Mouse (Mus musculus): ENCODE results near the gene Tbc1d30. TPM values are rescaled to one million over a fixed set of nuclear protein-coding genes. Genes with fewer than 3 reads are reported as not detected.
A peak's percentile ranks its signal among the peaks of the same experiment; 100 is the strongest.

The Tbc1d30 gene
- total RNA-seq, 2 experiments from 2014 or later: 1.8 to 2.2 TPM

DNA sequence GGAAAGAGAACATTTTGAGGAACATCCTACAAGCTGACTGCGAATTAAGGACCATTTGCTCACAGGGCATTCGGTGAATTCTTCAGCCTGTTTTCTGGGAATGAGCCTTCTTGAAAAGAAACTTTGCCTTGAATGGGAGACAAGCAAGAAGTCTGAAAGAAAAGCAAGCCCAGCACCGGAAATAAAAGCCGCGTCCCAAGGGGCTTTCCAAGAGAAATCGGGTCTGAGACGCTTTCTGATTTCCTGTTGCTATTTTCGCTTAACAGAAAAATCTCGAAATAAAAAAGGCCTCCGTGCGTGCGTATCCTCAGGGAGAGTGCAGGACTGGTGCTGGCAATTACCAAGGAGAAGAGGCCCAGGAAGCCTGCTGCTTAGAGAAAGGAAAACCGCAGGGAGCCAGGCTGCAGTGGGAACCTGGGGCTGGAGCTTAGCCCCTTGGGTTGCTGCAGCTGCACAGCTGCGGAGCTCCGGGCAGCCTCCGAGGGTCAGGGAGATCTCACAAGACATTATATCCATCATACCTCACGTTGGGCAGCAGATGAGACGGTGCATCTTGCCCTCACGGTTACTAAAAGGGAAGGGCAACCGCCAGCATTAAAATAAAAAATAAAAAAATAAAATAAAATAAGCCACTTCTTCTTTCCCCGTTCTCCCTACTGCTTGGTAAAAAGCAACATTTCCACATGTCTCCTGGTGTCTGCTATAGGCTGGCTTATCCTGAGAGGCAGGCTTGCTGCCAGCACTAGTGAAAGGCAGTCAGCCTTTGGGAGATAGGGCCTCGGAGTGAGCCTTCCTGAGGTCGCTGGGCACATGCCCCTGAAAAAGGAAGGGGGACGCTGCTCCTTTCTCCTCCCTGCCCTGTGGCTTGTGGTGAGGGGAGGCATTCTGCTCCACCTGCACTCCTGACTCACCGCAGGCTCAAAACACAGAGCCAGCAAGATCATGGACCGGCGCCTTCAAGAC lies 35.5 kb downstream of the Tbc1d30 start:
- DNase-seq: peak; percentile 6 to 39
- intact Hi-C loops (cut with DNase I): no loop called here

DNA sequence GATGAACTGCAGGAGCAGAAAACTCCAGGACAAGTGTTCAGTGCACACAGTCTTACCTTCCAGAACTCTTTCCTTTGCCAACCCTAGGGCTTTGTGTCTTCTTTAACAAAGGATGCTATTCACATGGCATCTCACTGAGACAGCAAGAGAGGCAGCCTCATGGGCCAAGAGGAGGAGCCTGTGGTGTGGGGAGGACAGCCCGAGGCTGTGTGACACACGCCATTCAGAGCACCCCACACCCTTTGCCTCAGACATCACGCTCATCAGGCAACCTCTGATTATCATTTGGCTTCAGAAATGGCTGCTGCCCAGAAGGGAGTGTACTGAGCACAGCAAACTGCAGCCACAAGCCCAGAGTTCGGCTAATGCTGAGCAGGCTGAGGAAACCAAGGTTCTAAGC lies 36.9 kb downstream of the Tbc1d30 start:
- intact Hi-C loops (cut with DNase I): no loop called here
- DNase-seq: no peak

DNA sequence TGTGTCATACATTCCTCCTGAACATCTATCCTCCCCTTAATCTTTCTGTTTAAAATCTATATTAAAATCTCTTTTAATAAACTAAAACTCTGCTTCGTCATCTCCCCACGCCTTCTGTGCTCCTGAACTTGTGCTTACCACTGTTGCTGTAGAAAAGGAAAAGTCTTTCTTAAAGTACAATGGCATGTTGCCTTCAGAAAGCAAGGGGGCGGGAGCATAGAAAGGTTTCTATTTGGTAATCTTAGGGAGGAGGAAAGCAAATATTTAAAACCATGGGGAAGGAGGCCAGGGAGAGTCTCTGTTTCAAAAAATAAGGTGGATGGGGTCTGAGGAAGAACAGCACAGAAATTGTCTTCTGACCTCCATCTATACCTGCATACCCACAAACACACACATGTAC lies 38.0 kb downstream of the Tbc1d30 start:
- intact Hi-C loops (cut with DNase I): no loop called here
- no peak for DNase-seq

DNA sequence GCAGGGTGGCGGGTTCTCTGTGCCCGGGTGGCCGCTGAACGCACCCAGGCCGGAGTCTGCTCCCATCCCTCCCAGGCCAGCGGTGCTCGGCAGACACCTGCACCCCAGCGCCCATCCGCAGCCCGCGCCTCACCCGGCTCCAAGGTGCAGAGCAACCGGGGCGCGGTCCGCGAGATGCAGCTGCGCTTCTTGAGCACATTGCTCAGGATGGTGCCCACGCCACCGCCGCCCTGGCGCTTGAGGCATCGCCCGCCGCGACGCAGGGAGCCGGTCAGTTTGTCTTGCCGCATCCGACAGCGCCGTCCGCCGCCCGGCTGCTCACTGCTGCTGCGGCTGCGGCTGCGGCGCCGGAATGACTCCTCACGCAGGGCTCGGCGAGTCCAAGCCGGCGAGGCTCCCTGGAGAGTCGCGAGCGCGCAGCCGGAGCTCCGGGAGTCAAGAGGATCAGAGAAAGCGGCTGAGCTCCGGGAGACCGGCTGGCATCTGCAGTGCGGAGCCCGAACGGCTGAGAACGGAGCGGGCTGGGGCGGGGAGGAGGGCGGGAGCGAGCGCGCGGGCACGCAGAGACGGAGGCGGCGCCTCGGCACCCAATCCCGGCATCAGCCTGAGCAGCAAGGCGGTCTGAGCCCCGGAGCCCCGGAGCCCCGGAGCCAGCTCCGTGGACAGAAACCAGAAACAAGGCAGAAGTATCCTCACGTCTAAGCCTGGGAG lies 40.4 kb downstream of the Tbc1d30 start:
- intact Hi-C loops (cut with DNase I): no loop called here
- DNase-seq: peak; percentile 72 to 73

DNA sequence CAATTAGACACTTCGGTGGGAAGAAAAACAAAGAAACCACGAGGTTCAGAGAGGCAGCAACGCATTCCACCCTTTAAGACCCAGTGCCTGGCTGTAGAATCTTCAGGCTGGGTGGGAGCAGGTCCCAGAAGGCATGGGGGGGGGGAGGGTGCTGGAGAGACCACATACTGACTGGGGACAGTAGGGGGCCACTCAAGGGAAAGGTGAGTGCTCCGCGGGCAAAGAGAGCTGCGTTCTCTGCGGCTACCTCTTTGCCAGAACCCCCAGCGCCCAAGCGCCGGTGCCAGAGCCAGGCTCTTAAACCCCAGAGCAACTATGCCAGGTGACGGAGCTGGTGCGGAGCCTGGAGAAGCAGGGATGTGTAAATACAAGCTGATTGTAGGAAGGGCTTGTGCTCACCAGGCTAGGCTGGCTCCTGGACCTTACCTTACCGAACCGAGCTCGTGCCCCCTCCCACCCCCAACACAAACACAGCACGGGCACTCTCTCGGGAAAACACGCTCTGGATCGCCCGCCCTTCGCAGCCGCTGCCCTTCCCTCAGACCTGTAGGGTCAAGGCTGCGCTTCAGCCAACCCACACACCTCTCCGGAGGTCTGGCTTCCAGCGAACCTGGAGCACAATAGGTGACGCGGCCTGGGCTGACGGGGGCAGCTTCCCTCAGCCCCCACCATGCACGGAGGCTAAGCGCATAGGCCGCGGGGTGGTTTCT lies 41.1 kb downstream of the Tbc1d30 start:
- intact Hi-C loops (cut with DNase I): no loop called here
- no peak for DNase-seq

DNA sequence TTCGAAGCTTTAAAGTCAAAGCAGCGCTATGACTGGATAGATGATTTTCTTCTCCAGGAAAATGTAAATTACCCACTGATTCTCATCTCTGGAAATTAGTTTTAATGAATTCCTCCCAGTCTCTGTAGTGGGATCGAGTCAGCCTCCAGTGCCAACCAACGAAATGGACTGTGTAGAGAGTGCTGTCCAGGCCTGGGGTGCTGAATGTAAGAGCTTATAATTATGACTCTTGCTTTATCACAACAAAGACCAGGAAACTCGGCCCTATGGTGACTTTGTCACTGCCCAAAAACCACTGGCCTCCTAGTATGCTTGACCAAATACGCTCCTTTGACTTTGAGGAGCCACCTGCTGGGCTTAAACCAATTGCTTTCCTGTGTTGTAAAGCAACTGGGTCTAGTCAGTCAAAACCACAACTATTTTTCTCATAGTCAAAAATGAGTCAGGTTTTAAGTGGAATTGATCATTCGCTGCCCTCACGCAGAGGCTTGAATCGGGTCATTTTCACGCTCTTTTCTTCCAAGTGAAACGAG lies 41.9 kb downstream of the Tbc1d30 start:
- intact Hi-C loops (cut with DNase I): no loop called here

DNA sequence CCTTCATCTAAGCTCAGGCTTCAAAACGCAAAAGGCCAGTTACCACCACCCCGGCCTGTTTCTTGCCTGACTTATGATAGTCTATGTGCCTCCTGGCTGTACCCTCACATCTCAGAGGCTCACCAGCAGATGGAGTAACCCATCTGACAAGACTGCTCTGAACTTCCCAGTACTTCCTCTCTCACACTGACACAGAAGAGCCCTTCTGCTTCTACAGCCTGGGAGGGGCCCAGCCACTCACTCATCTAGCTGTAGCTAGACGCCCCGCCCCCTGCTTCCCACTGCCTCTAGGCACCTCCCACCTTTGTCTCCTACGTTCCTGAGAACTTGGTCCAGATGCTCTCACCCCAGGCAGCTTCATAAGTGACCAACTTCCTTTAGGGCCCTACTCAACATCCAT lies 45.6 kb downstream of the Tbc1d30 start:
- intact Hi-C loops (cut with DNase I): no loop called here
- peak; percentile 28 to 33 for DNase-seq

More for the DNA sequence above, 41.9 kb downstream of the Tbc1d30 start:
- DNase-seq: no peak

DNA sequence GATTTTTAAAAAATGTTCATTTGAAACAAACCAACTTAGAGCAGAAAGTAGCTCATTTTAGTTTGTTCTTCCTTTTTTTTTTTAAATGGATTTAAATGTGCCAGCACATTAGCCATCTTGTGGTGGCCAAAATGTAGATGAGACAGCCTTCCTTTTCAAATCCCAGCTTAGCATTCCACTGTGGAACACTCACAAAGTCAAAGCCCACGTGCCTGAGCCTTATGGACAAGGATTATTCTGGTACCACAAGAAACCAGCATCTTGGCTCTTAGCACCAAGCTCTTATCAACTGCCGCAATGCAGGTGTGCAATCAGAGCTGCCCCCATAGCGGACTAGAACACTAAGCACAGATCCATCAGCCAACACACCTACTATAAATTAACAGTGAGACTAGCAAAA lies 47.5 kb downstream of the Tbc1d30 start:
- DNase-seq: no peak
- intact Hi-C loops (cut with DNase I): no loop called here

DNA sequence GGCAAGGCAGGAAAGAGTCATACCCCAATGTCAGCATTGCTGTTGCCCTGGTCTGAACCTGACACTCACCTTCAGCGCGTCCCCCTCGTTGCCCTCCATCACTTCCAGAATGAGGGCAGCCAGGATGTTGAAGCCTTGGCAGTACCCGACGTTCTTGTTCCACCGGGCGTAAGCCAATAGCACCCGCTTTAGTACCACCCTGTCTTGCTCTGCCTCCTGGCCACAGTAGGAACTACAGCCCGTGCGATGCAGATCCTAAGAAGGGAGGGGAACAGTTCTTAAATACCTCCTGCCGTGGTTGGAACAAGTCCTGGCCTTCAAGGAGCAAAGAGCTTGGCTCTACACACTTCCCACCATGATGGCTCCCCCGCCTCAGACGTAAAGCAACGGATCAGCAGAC lies 49.2 kb downstream of the Tbc1d30 start:
- no peak for DNase-seq
- intact Hi-C loops (cut with DNase I): no loop called here

DNA sequence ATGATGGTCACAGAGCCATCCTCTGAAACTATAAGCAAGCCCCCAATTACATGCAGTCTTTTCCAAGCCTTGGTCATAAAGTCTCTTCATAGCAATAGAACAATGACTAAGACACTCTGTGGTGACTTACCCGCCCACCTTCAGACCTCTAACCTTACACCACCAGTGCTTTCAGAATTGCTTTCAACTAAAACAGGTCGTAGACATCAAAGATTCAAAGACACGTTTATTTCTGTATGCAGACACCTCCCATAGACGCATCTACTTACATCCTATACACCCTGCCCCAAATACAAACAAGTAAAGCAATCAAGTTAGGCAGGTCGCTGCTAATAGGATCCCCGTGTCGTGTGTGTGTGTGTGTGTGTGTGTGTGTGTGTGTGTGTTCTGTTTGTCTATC lies 50.4 kb downstream of the Tbc1d30 start:
- no peak for DNase-seq
- intact Hi-C loops (cut with DNase I): no loop called here

DNA sequence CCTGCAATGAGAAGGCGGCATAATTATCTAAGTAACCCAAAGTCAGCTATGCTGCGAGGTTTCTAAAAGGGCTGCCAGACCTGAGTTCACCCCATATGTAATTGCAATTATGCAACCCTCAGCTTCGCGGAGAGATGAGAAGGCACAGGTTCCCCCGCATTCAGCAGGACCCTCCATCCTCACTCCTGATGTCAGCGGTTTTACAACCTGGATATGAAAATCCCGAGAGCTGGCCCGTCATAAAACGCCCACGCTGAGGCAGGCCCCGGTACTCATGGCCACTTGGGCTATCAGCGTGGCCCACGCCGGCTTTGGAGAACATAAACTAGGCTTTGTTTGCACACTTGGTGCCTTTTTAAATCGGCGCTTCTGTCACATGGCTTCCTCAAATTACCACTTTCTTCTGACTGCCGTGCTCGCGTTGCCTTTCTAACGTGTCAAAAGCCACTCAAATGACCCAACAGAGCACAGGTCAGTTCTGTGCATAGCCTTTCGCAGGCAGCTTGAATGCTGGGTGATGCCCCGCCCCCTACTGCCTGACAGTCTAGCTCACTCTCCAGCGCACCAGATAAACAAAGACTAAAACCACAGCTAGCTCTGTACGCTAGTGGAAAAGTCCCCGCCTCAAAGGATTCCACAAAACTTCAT lies 53.9 kb downstream of the Tbc1d30 start:
- intact Hi-C loops (cut with DNase I): no loop called here
- DNase-seq: peak; percentile 58 to 59

DNA sequence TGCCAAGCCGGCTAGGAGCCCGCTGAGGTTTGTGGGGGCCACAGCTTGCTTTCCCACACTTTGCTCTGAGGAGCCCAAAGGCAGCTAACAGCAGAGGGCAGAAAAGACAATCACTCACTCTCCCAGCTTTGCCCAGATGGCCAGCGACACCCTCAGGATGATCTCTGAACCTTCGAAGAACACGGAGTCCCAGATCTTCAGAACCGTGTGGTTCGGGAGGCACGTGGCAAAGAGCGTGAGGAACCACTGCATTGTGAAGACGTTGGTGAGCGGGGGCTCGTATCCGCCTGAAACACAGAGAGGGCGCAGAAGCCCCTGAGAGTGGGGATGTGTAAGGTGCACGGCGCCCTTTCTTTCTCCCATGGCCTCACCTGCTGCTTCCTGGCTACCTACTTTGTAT lies 56.6 kb downstream of the Tbc1d30 start:
- intact Hi-C loops (cut with DNase I): loop anchor here (5.0 kb wide), 1 partner anchor 38 kb away; no protein-coding TSS in a partner anchor
- DNase-seq: no peak

DNA sequence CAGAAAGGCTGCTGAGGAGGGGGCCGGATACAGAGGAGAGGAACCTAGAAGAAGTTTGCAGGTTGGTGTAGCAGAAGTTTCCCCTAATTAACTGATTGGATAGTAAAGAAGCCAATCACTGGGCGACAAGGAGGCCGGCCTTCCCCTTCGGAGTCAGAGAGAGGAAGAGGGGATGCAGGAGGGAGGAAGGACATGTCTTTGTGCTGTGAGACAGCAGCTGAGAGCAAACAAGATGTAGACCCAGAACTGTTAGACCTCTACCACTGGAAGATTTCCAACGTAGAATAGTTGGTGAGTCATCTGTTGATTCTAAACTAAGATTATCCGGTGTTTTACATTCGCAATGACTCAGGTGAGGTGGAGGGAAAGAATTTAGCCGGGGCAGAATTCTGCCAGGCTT lies 57.2 kb downstream of the Tbc1d30 start:
- no peak for DNase-seq
- intact Hi-C loops (cut with DNase I): loop anchor here (5.0 kb wide), 1 partner anchor 38 kb away; no protein-coding TSS in a partner anchor

DNA sequence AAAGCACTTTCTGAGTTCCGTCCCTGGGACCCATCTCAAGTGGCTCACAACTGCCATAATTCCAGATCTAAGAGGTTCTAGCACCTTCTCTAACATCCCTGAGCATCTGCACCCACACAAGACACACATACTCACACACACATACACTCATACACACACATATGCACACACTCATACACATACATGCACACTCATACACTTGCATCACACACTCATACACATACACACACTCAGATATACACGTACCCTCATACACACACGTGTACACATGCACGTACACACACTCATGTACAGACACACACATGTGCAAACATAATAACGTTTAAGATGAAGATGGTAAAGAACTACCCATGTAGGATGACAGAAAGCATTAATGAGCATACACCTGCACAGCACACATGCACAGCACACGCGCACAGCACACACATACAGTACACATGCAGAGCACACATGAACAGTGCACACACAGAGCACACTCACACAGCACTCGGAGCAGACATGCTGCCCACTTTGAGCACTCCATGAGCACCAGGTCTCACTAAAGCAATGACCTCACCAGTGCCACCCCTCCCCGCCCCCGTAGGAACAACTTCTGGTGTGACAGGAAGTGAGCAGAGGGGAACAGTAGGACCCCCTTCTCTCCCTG lies 59.7 kb downstream of the Tbc1d30 start:
- intact Hi-C loops (cut with DNase I): loop anchor here (5.0 kb wide), 1 partner anchor 41 kb away; no protein-coding TSS in a partner anchor
- no peak for DNase-seq

DNA sequence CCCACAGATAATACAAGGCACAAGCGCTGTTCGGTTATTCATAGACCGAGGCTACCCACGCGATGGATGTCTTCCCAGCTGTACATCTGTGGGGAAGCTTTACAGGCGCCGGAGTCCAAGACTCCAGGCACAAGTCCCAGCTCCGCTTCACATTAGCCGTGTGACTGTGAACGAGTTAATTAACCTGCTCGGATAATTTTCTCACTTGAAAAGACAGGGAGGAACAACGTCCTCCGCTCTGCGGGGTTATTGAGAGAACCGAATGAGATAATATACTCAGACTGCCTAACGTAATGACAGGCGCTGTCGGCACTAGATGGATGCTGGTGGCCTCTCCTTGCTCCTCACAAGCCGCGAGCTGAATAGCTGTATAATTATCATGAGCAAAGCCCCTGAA lies 60.4 kb downstream of the Tbc1d30 start:
- DNase-seq: no peak
- intact Hi-C loops (cut with DNase I): loop anchor here (5.0 kb wide), 1 partner anchor 42 kb away; no protein-coding TSS in a partner anchor

DNA sequence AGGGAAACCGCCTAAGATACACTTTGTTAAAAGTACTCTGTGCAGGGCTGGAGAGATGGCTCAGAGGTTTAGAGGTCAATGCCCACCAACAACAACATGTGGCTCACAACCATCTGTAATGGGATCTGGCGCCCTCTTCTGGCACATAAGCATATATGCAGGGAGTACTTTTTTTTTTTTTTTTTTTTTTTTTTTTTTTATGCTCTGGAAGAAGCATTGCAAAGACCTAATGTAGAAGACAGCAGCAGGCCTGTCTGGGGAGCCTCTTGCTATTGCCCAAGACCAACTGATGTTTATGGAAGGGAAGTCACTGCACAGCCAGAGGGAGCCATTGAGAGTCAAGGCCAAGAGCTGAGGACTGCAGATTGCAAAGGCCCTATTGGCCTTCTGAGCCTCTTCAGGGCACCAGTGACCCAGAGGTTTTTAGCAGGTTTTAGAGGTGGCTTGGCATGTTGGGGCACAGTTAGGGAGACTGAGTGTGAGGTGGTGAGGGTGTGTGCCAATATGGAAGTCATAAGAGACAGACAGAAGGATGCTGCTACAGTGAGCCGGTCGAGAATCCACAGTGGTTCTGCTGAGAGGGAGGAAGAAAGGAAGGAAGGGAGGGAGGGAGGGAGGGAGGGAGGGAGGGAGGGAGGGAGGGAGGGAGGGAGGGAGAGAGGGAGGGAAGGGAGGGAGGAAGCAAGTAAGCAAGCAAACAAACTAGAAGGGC lies 61.0 kb downstream of the Tbc1d30 start:
- intact Hi-C loops (cut with DNase I): loop anchor here (5.0 kb wide), 1 partner anchor 42 kb away; no protein-coding TSS in a partner anchor

DNA sequence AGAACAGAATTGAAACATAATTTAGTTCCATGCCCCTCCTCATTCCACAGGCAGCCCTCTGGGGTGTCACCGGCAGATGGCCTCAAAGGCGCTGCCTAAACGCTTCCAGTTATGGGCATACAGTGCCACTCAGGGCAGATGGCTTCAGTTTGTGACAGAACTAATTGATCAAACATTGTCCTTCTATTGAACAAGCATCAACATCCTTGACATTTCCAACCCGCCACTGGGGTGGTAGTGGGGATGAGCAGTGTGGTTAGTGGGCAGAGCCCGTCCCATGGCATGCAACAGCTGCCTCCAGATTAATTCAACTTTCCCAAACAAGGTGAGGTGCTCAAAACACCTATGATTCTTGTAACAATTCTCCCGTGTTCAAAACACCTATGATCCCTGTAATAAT lies 68.2 kb downstream of the Tbc1d30 start:
- intact Hi-C loops (cut with DNase I): no loop called here
- DNase-seq: no peak

More for the DNA sequence above, 61.0 kb downstream of the Tbc1d30 start:
- peak in 1 of 2 experiments; percentile 6 for DNase-seq

DNA sequence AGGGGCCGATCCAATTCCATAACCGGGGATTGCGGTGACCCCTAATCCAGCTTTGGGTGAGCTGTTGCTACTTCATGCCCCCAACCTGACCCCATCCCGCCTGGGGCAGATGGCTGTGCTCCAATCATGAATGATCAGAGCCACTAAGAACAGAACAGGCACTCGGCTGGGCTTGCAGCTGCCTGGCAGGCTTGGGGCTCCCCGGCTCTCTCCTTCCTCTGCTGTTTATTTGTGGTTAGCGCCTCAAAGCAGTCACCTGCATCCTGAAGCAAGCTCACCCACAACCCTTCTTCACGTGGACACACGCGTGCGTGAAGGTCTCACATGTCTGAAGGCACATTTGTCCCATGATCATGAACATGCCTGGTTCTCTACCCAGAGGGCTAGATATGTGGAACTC lies 68.6 kb downstream of the Tbc1d30 start:
- intact Hi-C loops (cut with DNase I): no loop called here
- DNase-seq: no peak

DNA sequence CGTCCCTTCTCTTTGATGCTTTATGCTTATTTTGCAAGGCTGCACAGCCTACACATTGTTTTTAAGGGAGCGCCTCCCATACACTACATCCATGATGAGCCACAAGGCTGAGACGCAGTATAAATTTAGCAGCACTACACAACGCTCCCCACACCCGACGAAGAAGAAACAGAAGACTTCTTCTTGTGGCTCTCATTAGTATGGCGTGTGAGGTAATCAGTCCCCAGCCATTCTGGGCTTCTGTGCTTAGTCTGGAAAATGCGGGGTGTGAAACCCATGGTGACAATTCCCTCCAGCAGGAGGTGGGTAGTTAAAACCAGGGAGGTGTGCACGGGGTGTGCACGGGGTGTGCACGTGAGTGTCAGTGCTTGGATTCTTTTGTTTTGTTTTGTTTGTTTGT lies 70.1 kb downstream of the Tbc1d30 start:
- intact Hi-C loops (cut with DNase I): no loop called here
- DNase-seq: no peak
